Mouse (Mus musculus) layer of hippocampus, adult 18-20 months (tissue): ENCODE results near the gene Xirp2. TPM values are rescaled to one million over a fixed set of nuclear protein-coding genes. Genes with fewer than 3 reads are reported as not detected.
"Not testable (repeated sequence)": the region's sequence is repeated elsewhere in the genome, so short reads cannot be mapped to it uniquely, and the experiment has no call there.

Experiments
- DNase-seq, 2 experiments: peaks; one replicate each; pipeline ENCODE4 v3.0.0; 2022; ENCODE audit warnings: low spot score in 2 of 2
- long read RNA-seq: library from polyadenylated mRNA; stranded (forward); transcript quantifications from one replicate; pipeline ENCODE4 v2.0.0, GENCODE M21; 2021
- total RNA-seq, 2 experiments: library from RNA; stranded (reverse); gene quantifications; 2 replicates each; pipeline ENCODE4 v1.2.3; 2021

Xirp2 gene
- not detected for total RNA-seq
- long read RNA-seq = 0 reads

- no peak for DNase-seq
These were observed at the start of gene Xirp2 for GRCm38 (mm10) chr2:67445780-67446179. TSS of gene Xirp2 (plus strand) at chr2:67446002.

- DNase-seq = not testable (repeated sequence)
These were observed 32.4 kb upstream of the Xirp2 start, which contains the start of gene Gm21830 for GRCm38 (mm10) chr2:67413425-67413824. TSS of gene Gm21830 (plus strand) at chr2:67413725.

GRCm38 (mm10) chr2:67420853-67421252, 24.9 kb upstream of the Xirp2 start:
- no peak for DNase-seq

- no peak for DNase-seq
These were observed 23.0 kb upstream of the Xirp2 start for GRCm38 (mm10) chr2:67422799-67423198.

- no peak for DNase-seq
These were observed 12.7 kb upstream of the Xirp2 start, which contains the start of gene Gm26727 for GRCm38 (mm10) chr2:67433081-67433480. TSS of gene Gm26727 (minus strand) at chr2:67433181.

GRCm38 (mm10) chr2:67438309-67438708, 7.5 kb upstream of the Xirp2 start:
- no peak for DNase-seq

- DNase-seq = no peak
These were observed 970 bp downstream of the Xirp2 start for GRCm38 (mm10) chr2:67446772-67447171.

GRCm38 (mm10) chr2:67447206-67447605, 1.4 kb downstream of the Xirp2 start:
- peak; percentile 17 to 29 for DNase-seq

- DNase-seq = no peak
These were observed 15.1 kb downstream of the Xirp2 start for GRCm38 (mm10) chr2:67460857-67461256.

- no peak for DNase-seq
These were observed 21.2 kb downstream of the Xirp2 start for GRCm38 (mm10) chr2:67467036-67467435.

GRCm38 (mm10) chr2:67470030-67470429, 24.2 kb downstream of the Xirp2 start:
- not testable (repeated sequence) for DNase-seq

- peak in 1 of 2 experiments; percentile 54 for DNase-seq
These were observed 32.0 kb downstream of the Xirp2 start for GRCm38 (mm10) chr2:67477753-67478152.

- no peak for DNase-seq
These were observed 35.2 kb downstream of the Xirp2 start for GRCm38 (mm10) chr2:67481051-67481450.

GRCm38 (mm10) chr2:67486721-67487120, 40.9 kb downstream of the Xirp2 start:
- DNase-seq = no peak

GRCm38 (mm10) chr2:67487162-67487561, 41.4 kb downstream of the Xirp2 start:
- peak; percentile 41 to 70 for DNase-seq

- DNase-seq = no peak
These were observed 42.8 kb downstream of the Xirp2 start for GRCm38 (mm10) chr2:67488465-67489127.

- DNase-seq = no peak
These were observed 43.3 kb downstream of the Xirp2 start for GRCm38 (mm10) chr2:67489128-67489492.

- no peak for DNase-seq
These were observed 59.7 kb downstream of the Xirp2 start for GRCm38 (mm10) chr2:67505457-67505856.

- no peak for DNase-seq
These were observed 70.6 kb downstream of the Xirp2 start for GRCm38 (mm10) chr2:67516405-67516804.

- peak in 1 of 2 experiments; percentile 31 for DNase-seq
These were observed 89.5 kb downstream of the Xirp2 start for GRCm38 (mm10) chr2:67535347-67535746.

GRCm38 (mm10) chr2:67539426-67539825, 93.6 kb downstream of the Xirp2 start:
- DNase-seq = no peak

- no peak for DNase-seq
These were observed 96.3 kb downstream of the Xirp2 start for GRCm38 (mm10) chr2:67541957-67542696.
